Mouse (Mus musculus) urinary bladder, postnatal 0 days (tissue): Measurements from ENCODE around the gene Olfr531. TPM values are rescaled to one million over a fixed set of nuclear protein-coding genes. Genes with fewer than 3 reads are reported as not detected.

Source experiments
- polyA plus RNA-seq: library from polyadenylated mRNA; unstranded; fragments of >200 nt; fragmentation: Nextera tagmentation; extraction: Ambion mirVana; gene quantifications from 2 replicates; pipeline ENCODE4 v1.2.1, GENCODE M21; 2015

Olfr531 gene
- not detected in 2 replicates for polyA plus RNA-seq

GRCm38 (mm10) chr7:140402818-140403217 lies at the start of gene Olfr531:
TSS of gene Olfr531 (minus strand) at chr7:140402918.

DNA sequence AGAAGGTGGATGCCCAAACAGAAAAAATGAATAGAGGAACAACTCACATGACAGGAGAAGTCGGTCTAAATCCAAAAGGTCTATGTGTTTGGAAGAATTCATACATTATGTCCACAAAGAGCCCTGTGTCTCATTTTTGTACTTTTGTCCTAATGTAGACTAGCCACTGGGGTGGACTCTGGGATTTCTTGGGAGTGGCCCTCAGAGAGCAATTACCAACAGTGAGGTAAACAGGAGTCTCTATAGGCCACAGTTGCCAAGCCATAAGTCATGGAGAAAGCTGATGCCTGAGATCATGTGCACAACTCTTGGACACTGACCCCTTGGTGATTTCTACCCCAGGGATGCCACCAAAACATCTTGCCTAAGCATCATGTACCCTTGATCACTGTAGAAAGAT lies 18.8 kb upstream of the Olfr531 start, which contains the start of gene Olfr532:
Olfr532 (minus strand) TSS at position 101 of the 400 bp plus-strand sequence.

GRCm38 (mm10) chr7:140376231-140376630 lies 26.5 kb downstream of the Olfr531 start, which contains the start of gene Olfr530:
TSS of gene Olfr530 (minus strand) at chr7:140376331.

GRCm38 (mm10) chr7:140361571-140361970 lies 41.1 kb downstream of the Olfr531 start, which contains the start of gene Olfr60:
TSS of gene Olfr60 (minus strand) at chr7:140361671.

Other genes with a start within 250 kb of the Olfr531 start
- gene Sprn, start 248.0 kb downstream of the Olfr531 start, polyA plus RNA-seq = 1.3 and 1.9 TPM in 2 replicates
- not detected in 2 replicates for gene Olfr522, start 238.2 kb downstream of the Olfr531 start, polyA plus RNA-seq
- not detected in 2 replicates for gene Olfr523, start 229.7 kb downstream of the Olfr531 start, polyA plus RNA-seq
- gene Olfr524, start 197.0 kb downstream of the Olfr531 start, polyA plus RNA-seq = not detected in 2 replicates
- gene Cd163l1, start 184.7 kb downstream of the Olfr531 start, polyA plus RNA-seq = not detected in 2 replicates
- not detected in 2 replicates for gene 5830411N06Rik, start 155.6 kb downstream of the Olfr531 start, polyA plus RNA-seq
- gene Olfr525, start 82.1 kb downstream of the Olfr531 start, polyA plus RNA-seq = not detected in 2 replicates
- not detected in 2 replicates for gene Olfr527, start 68.9 kb downstream of the Olfr531 start, polyA plus RNA-seq
- gene Olfr60, start 41.2 kb downstream of the Olfr531 start, polyA plus RNA-seq = not detected in 2 replicates
- not detected in 2 replicates for gene Olfr530, start 26.6 kb downstream of the Olfr531 start, polyA plus RNA-seq
- not detected in 2 replicates for gene Olfr532, start 18.7 kb upstream of the Olfr531 start, polyA plus RNA-seq
- not detected in 2 replicates for gene Olfr533, start 60.5 kb upstream of the Olfr531 start, polyA plus RNA-seq
- gene Olfr535, start 81.3 kb upstream of the Olfr531 start, polyA plus RNA-seq = not detected in 2 replicates
- gene Olfr536, start 104.5 kb upstream of the Olfr531 start, polyA plus RNA-seq = not detected in 2 replicates
- gene Olfr538, start 165.0 kb upstream of the Olfr531 start, polyA plus RNA-seq = not detected in 2 replicates
- not detected in 2 replicates for gene Olfr46, start 198.4 kb upstream of the Olfr531 start, polyA plus RNA-seq
- not detected in 2 replicates for gene Olfr61, start 226.1 kb upstream of the Olfr531 start, polyA plus RNA-seq
- not detected in 2 replicates for gene Olfr53, start 243.5 kb upstream of the Olfr531 start, polyA plus RNA-seq